Mouse (Mus musculus) stomach, postnatal 0 days (tissue): ENCODE data around the gene Olfr60. TPM values are rescaled to one million over a fixed set of nuclear protein-coding genes. Genes with fewer than 3 reads are reported as not detected.

ENCODE experiments used
- ATAC-seq: fragments of 200-750 bp; cut with Nextera tagmentation; 2 replicates; pipeline ENCODE4 v1.8.0; 2017; ENCODE audit not compliant: low FRiP score, low TSS enrichment
- DNase-seq: peaks from one replicate; pipeline ENCODE4 v3.0.0-alpha.2; 2016; ENCODE audit warnings: low spot score
- H3K27ac ChIP-seq: fragments of 300-500 bp; sonication (generic); replicated peaks from 2 replicates; pipeline ENCODE4 v1.5.1; 2014; ENCODE audit warnings: mild to moderate bottlenecking, control low read depth
- H3K27me3 ChIP-seq: fragments of 300-500 bp; sonication (generic); 2 replicates; pipeline ENCODE4 v1.6.1; 2014; ENCODE audit warnings: low read length; ENCODE audit not compliant: control insufficient read depth, insufficient read depth
- H3K36me3 ChIP-seq: fragments of 300-500 bp; sonication (generic); 2 replicates; pipeline ENCODE4 v1.6.1; 2014; ENCODE audit warnings: low read length, mixed read lengths; ENCODE audit not compliant: control insufficient read depth, insufficient read depth
- H3K4me1 ChIP-seq: fragments of 300-500 bp; sonication (generic); replicated peaks from 2 replicates; pipeline ENCODE4 v1.6.1; 2014; ENCODE audit warnings: antibody characterized with exemption; ENCODE audit not compliant: control insufficient read depth, insufficient read depth
- H3K4me2 ChIP-seq: fragments of 300-500 bp; sonication (generic); replicated peaks from 2 replicates; pipeline ENCODE4 v1.6.1; 2014; ENCODE audit warnings: low read depth, mild to moderate bottlenecking, control low read depth, moderate library complexity
- H3K4me3 ChIP-seq: fragments of 300-500 bp; sonication (generic); 2 replicates; pipeline ENCODE4 v1.5.1; 2014; ENCODE audit warnings: low read depth, low read length, control low read depth
- H3K9ac ChIP-seq: fragments of 300-500 bp; sonication (generic); 2 replicates; pipeline ENCODE4 v1.6.1; 2014; ENCODE audit warnings: mild to moderate bottlenecking, low read length, control low read depth, mixed read lengths
- H3K9me3 ChIP-seq: fragments of 300-500 bp; sonication (generic); 2 replicates; pipeline ENCODE4 v1.6.1; 2016; ENCODE audit warnings: low read length; ENCODE audit not compliant: control insufficient read depth
- CTCF ChIP-seq: IDR thresholded peaks from 2 replicates; pipeline ENCODE4 v1.5.1; 2016; ENCODE audit warnings: antibody characterized with exemption, low read depth, mild to moderate bottlenecking, moderate library complexity
- EP300 ChIP-seq: optimal IDR thresholded peaks from 2 replicates; pipeline ENCODE3; 2016; ENCODE audit warnings: antibody characterized with exemption
- WGBS: fragments of 180-500 bp; shearing (Covaris S2); extraction: QIAGEN DNeasy Blood & Tissue Kit; methylation state at CpG from one replicate; pipeline ENCODE4 v1.1.7; 2014; 5-methylcytosine and 5-hydroxymethylcytosine counted together
- polyA plus RNA-seq: library from polyadenylated mRNA; unstranded; fragments of >200 nt; fragmentation: Nextera tagmentation; extraction: Ambion mirVana; gene quantifications from 2 replicates; pipeline ENCODE4 v1.2.1, GENCODE M21; 2015

Olfr60 gene
- polyA plus RNA-seq = not detected in 2 replicates

DNA sequence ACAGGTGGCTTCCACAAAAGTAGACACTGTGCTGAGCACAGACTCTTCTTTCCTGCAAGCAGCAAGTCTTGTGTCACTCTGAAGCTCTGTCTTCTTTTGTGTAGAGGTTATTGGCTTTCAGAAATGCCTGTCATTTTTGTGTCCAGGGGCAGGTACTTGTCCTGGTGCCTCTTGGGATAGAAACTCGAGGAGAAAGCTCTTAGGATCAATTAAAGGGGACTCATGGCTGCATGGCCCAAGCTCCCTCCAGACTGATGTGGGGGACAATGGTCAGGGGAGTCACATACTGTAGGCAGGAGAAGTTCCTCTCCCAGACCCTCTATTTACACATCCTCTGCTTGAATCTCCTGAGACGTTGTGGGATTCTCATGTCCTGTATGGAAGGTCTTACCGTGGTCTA is at the start of gene Olfr60:
Gene Olfr60, minus strand, starts transcription at position 101 of the 400 bp plus-strand sequence.
- no peak for ATAC-seq
- Histone ChIP-seq H3K4me1 (no peaks in the 10 kb centered on the region), H3K27ac (no peak within 1 kb of the TSS), H3K4me3 (no peak within 1 kb of the TSS), H3K4me2 (no peak within 1 kb of the TSS), H3K27me3 (no peaks in the 10 kb centered on the region), H3K9ac (no peak within 1 kb of the TSS), H3K36me3 (no peaks in the 10 kb centered on the region), H3K9me3 (no peaks in the 10 kb centered on the region)
- WGBS = 55% methylated on average over 3 of the region's 3 CpGs
- no peak for TF ChIP-seq CTCF
- TF ChIP-seq EP300 = no peak
- DNase-seq = no peak

DNA sequence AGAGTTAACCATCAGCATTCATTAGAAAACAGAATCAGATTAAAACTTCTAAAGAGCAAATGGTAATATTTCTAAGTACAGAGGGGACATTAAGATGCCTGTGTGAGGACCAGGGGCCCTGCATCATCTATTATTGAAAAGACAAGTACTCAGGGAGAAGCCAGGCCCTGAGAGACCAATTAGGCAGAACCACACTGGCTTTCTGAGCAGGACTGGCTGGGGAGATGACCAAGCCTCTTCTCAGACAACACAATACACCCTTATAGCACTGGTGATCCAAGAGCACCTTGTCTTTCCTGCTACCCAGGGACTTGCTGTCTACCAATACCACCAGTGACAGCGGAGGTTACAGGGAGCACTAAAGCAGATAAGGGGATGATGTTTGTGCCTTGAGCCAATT is 41.3 kb upstream of the Olfr60 start, which contains the start of gene Olfr531:
Gene Olfr531, minus strand, starts transcription at position 101 of the 400 bp plus-strand sequence.
- H3K9ac ChIP-seq = no peak within 1 kb of the TSS
- H3K27ac ChIP-seq = no peak within 1 kb of the TSS
- TF ChIP-seq EP300 (no peak), CTCF (no peak)
- no peaks in the 10 kb centered on the region for H3K9me3 ChIP-seq
- no peak within 1 kb of the TSS for H3K4me2 ChIP-seq
- H3K4me3 ChIP-seq = no peak within 1 kb of the TSS
- H3K36me3 ChIP-seq = no peaks in the 10 kb centered on the region
- DNase-seq (no peak), ATAC-seq (no peak)
- WGBS = 77% methylated on average over 1 of the region's 1 CpGs
- H3K4me1 ChIP-seq = no peaks in the 10 kb centered on the region
- no peaks in the 10 kb centered on the region for H3K27me3 ChIP-seq

DNA sequence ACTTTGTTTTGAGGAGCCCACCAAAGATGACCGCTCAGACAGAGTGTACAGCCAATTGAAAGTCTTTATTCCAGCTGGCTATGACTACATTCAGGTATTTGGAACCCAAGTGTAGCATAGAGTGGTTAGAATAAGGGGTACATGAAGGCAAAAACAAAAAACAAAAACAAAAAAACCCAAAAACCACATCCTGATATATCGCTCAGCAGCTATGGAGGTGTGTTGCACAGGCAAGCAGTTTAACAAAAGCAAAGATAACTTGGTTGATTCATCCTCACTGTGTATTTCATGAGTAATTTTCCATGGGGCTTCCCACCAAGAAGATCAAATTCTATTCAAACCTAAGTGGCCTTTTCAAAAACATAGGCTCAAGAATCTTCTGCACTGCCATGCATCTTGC is 15.4 kb upstream of the Olfr60 start:
- H3K36me3 ChIP-seq = no peaks in the 10 kb centered on the region
- no peak for ATAC-seq

DNA sequence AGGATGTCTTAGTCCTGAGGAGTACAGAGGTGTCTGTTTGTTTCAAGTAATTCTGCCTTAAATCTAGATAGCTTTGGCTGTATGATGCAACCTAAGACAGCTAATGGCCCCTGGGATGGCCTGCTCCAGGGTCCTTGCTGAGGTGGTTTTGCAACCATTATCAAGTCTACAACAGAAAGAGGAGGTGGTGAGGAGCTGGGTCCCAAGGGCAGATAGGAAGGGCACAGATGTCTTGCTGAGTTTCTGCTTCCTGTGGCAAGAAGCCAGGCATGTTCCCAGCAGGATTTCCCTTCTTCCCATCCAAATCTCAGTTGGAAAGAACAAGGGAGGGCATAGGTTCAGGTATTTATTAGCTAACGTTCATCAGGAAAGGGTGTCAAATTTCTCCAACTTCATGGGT is 14.8 kb upstream of the Olfr60 start, which contains the start of gene Olfr530:
Gene Olfr530, minus strand, starts transcription at position 101 of the 400 bp plus-strand sequence.
- TF ChIP-seq CTCF = no peak
- no peak for TF ChIP-seq EP300
- Histone ChIP-seq H3K36me3 (no peaks in the 10 kb centered on the region), H3K4me2 (no peak within 1 kb of the TSS), H3K4me3 (no peak within 1 kb of the TSS), H3K27me3 (no peaks in the 10 kb centered on the region), H3K27ac (no peak within 1 kb of the TSS), H3K9ac (no peak within 1 kb of the TSS), H3K9me3 (no peaks in the 10 kb centered on the region), H3K4me1 (no peaks in the 10 kb centered on the region)
- DNase-seq = no peak
- no peak for ATAC-seq
- WGBS = 40% methylated on average over 1 of the region's 1 CpGs

More for the DNA sequence above, 15.4 kb upstream of the Olfr60 start:
- no peak for DNase-seq
- Histone ChIP-seq H3K27ac (no peak overlapping the region), H3K4me3 (no peak overlapping the region), H3K27me3 (no peaks in the 10 kb centered on the region), H3K9ac (no peak overlapping the region), H3K4me1 (no peaks in the 10 kb centered on the region), H3K4me2 (no peak overlapping the region), H3K9me3 (no peaks in the 10 kb centered on the region)
- TF ChIP-seq EP300 = no peak
- TF ChIP-seq CTCF = no peak
- WGBS = 93% methylated on average over 2 of the region's 2 CpGs

DNA sequence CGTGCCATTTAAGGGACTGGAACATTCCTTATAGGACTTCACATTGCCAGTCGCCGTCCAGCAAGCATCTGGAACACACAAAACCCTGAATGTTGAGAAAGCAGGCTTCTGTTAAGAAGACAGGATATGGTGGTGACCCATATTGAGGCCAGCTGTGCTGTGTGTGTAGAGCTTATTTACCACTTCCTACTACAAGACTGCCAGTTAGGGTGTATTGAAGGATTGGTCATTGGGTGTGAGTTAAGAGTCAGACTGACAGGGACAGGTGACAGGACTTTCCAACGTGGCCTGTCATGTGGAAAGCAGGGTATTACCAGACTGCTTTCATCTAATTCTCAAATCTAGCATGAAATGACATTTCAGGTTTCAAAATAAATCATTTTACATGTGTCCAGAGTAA is 12.8 kb upstream of the Olfr60 start:
- WGBS = 71% methylated on average over 4 of the region's 4 CpGs

DNA sequence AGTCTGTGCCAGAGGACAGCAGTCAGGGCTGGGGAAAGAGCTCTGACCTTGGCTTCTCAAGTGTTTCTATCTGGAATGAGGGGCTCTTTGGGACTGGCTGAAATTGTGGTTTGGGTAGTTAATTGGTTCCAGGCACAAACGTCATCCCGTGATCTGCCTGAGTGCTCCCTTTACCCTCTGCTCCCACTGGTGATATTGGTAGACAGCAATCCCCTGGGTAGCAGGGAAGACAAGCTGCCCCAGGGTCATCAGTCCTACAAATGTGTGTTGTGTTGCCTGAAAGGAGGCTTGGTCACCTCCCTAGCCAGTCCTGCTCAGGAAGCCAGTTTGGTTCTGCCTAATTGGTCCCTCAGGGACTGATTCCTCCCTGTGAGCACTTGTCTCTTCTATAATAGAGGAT is 27.8 kb downstream of the Olfr60 start, which contains the start of gene Olfr527:
Gene Olfr527, plus strand, starts transcription at position 301 of the 400 bp plus-strand sequence.
- Histone ChIP-seq H3K4me1 (no peaks in the 10 kb centered on the region), H3K27ac (no peak within 1 kb of the TSS), H3K36me3 (no peaks in the 10 kb centered on the region), H3K9ac (no peak within 1 kb of the TSS), H3K4me3 (no peak within 1 kb of the TSS), H3K27me3 (no peaks in the 10 kb centered on the region), H3K4me2 (no peak within 1 kb of the TSS), H3K9me3 (no peaks in the 10 kb centered on the region)
- ATAC-seq (no peak), DNase-seq (no peak)
- TF ChIP-seq EP300 (no peak), CTCF (no peak)
- 90% methylated on average over 2 of the region's 2 CpGs for WGBS

More for the DNA sequence above, 12.8 kb upstream of the Olfr60 start:
- H3K36me3 ChIP-seq = no peaks in the 10 kb centered on the region
- ATAC-seq = no peak
- no peaks in the 10 kb centered on the region for H3K9me3 ChIP-seq
- no peaks in the 10 kb centered on the region for H3K27me3 ChIP-seq
- no peak overlapping the region for H3K27ac ChIP-seq
- H3K4me3 ChIP-seq = no peak overlapping the region
- no peak for DNase-seq
- H3K9ac ChIP-seq = no peak overlapping the region
- H3K4me1 ChIP-seq = no peaks in the 10 kb centered on the region
- no peak for TF ChIP-seq EP300
- no peak for TF ChIP-seq CTCF
- no peak overlapping the region for H3K4me2 ChIP-seq
